Mouse (Mus musculus) kidney, embryonic 16.5 days (tissue): ENCODE data around the gene Enpp6. TPM values are rescaled to one million over a fixed set of nuclear protein-coding genes. Genes with fewer than 3 reads are reported as not detected.
A peak's percentile ranks its signal among the peaks of the same experiment; 100 is the strongest.

Experiments used
- ATAC-seq: fragments of 200-750 bp; cut with Nextera tagmentation; 2 replicates; pipeline ENCODE4 v1.8.0; 2017; ENCODE audit warnings: moderate TSS enrichment; ENCODE audit not compliant: low FRiP score, low TSS enrichment
- H3K27ac ChIP-seq: fragments of 300-500 bp; sonication (generic); 2 replicates; pipeline ENCODE4 v1.5.1; 2014; ENCODE audit warnings: low read length
- H3K27me3 ChIP-seq: fragments of 300-500 bp; sonication (generic); 2 replicates; pipeline ENCODE4 v1.6.1; 2014; ENCODE audit warnings: low read length, control low read depth, mixed read lengths; ENCODE audit not compliant: insufficient read depth
- H3K36me3 ChIP-seq: fragments of 300-500 bp; sonication (generic); 2 replicates; pipeline ENCODE4 v1.6.1; 2014; ENCODE audit warnings: low read length, control low read depth, mixed read lengths; ENCODE audit not compliant: insufficient read depth
- H3K4me1 ChIP-seq: fragments of 300-500 bp; sonication (generic); 2 replicates; pipeline ENCODE4 v1.6.1; 2014; ENCODE audit warnings: low read length, control low read depth, mixed read lengths; ENCODE audit not compliant: insufficient read depth
- H3K4me2 ChIP-seq: fragments of 300-500 bp; sonication (generic); replicated peaks from 2 replicates; pipeline ENCODE4 v1.6.1; 2014; ENCODE audit warnings: low read depth, low read length
- H3K4me3 ChIP-seq: fragments of 300-500 bp; sonication (generic); 2 replicates; pipeline ENCODE4 v1.5.1; 2014; ENCODE audit warnings: mild to moderate bottlenecking, low read length
- H3K9ac ChIP-seq: fragments of 300-500 bp; sonication (generic); replicated peaks from 2 replicates; pipeline ENCODE4 v1.6.1; 2014; ENCODE audit warnings: low read length
- H3K9me3 ChIP-seq: fragments of 300-500 bp; sonication (generic); 2 replicates; pipeline ENCODE4 v1.6.1; 2016; ENCODE audit warnings: low read length, control low read depth
- WGBS: fragments of 180-500 bp; shearing (Covaris S2); extraction: QIAGEN DNeasy Blood & Tissue Kit; methylation state at CpG from one replicate; pipeline ENCODE4 v1.1.7; 2014; 5-methylcytosine and 5-hydroxymethylcytosine counted together
- polyA plus RNA-seq: library from polyadenylated mRNA; unstranded; fragments of >200 nt; fragmentation: Nextera tagmentation; extraction: Ambion mirVana; gene quantifications from 2 replicates; pipeline ENCODE4 v1.2.1, GENCODE M21; 2015

Enpp6 gene
- polyA plus RNA-seq, 1 experiment from 2014 or later: 2.5 TPM

DNA sequence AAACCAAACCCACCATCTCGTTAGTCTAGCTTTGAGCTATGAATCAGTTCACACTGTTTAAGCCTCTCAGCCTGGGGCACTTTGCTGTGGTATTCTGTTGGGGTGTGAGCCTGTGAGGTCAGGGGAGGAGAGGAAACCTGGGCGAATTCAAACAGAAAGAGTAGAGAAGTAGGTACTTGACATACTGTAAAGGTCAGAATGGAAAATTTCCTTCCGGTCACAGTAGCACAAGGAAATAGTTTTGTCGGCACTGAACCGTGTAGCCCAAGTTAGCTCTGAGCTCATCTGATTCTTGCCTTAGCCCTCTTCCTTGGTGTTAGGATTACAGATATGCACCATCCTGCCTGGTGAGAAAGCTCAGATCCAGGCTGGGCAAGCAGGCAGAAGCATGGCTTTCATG is 4.4 kb downstream of the Enpp6 start:
- Histone ChIP-seq H3K9me3 (no peaks in the 10 kb centered on the region), H3K27me3 (no peaks in the 10 kb centered on the region), H3K36me3 (no peaks in the 10 kb centered on the region), H3K4me3 (no peak overlapping the region), H3K9ac (no peak overlapping the region), H3K27ac (no peak overlapping the region), H3K4me1 (no peaks in the 10 kb centered on the region), H3K4me2 (no peak overlapping the region)
- WGBS: 55% methylated on average over 5 of the region's 5 CpGs
- ATAC-seq: no peak

DNA sequence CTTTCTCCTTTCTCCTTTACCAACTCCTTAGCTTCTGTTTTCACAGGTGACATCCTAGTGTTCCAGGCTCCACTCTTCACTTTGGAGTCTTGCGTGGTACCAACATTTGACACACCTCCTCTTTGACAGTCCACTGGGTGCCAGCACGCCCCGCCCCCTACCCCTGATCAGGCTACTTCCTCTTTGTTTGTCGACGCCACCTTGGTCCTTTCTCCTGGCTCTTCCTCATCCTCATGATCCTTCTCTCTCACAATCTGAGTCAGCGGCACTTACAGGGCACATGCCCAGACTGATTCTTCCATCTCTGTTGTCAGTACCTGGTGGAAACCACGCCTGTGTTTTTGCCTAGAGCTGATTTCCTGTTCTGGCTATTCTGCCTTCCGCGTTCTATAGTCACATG is 5.9 kb downstream of the Enpp6 start:
- H3K4me3 ChIP-seq: no peak overlapping the region

DNA sequence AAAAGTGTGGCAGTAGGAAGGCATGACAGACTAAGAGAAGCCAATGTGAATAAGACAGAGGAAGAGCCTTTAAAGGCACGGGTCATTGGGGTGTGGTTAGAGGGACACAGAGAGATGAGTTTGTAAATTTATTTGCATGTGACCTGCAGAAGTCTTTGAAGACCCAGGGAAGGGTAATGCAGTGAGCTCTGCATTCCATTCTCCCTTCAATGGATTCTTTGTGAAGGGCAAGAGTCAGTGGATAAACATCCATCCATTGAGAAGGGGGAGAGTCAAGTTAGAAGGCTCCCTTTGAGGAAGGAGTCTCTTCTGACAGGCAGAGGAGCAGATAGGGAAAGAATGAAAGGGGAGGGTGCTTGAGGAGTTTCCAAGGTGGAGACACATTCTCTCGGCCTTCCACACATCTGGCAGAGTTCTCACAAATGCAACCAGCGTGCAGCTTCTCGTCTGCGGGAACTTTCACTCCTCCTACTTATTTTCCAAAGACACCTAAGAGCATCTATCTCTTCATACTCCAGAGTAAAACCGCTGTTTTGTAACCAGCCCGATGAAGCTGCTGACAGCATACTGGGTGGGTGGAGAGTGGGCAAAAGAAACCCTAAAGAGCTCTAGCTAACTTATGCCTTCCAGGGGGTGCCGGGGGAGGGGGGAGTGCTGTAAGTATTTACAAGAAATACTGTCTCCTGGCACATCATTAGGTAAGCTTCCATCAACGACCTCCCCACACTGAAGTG is 9.4 kb downstream of the Enpp6 start:
- no peak overlapping the region for H3K27ac ChIP-seq
- no peaks in the 10 kb centered on the region for H3K36me3 ChIP-seq
- H3K4me3 ChIP-seq: no peak overlapping the region
- no peaks in the 10 kb centered on the region for H3K9me3 ChIP-seq
- WGBS: 64% methylated on average over 9 of the region's 9 CpGs
- H3K9ac ChIP-seq: no peak overlapping the region
- no peaks in the 10 kb centered on the region for H3K4me1 ChIP-seq
- no peaks in the 10 kb centered on the region for H3K27me3 ChIP-seq
- no peak for ATAC-seq
- no peak overlapping the region for H3K4me2 ChIP-seq

More for the DNA sequence above, 5.9 kb downstream of the Enpp6 start:
- no peaks in the 10 kb centered on the region for H3K9me3 ChIP-seq
- no peaks in the 10 kb centered on the region for H3K4me1 ChIP-seq
- H3K27me3 ChIP-seq: no peaks in the 10 kb centered on the region
- H3K9ac ChIP-seq: no peak overlapping the region
- no peak overlapping the region for H3K27ac ChIP-seq
- H3K36me3 ChIP-seq: no peaks in the 10 kb centered on the region
- H3K4me2 ChIP-seq: no peak overlapping the region
- ATAC-seq: no peak
- 92% methylated on average over 9 of the region's 9 CpGs for WGBS

DNA sequence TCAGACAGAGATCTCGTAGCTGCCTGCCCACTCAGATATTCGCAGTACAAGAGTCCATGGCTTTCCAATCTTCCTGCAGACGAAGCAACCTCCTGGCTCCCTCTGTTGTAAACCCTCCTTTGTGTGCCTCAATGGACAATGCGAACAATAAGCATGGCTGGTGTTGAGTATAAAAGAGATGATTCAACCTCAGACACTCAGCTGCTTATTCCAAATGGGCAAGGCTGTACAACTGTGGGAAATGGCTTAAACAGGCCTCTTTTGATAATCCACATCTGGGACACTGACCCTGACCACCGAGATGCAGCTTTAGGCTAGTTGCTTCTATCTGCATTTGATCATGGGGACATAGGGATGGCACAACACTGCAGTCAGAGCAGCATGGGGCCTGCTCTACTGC is 19.0 kb downstream of the Enpp6 start:
- Histone ChIP-seq H3K36me3 (no peaks in the 10 kb centered on the region), H3K4me3 (no peak overlapping the region), H3K9ac (no peak overlapping the region), H3K9me3 (no peaks in the 10 kb centered on the region), H3K27me3 (no peaks in the 10 kb centered on the region), H3K4me1 (peaks cover 4% of the 10 kb centered on the region; the same call in 1 of the 2 replicates), H3K4me2 (no peak overlapping the region), H3K27ac (no peak overlapping the region)
- WGBS: 86% methylated on average over 5 of the region's 5 CpGs
- ATAC-seq: no peak

DNA sequence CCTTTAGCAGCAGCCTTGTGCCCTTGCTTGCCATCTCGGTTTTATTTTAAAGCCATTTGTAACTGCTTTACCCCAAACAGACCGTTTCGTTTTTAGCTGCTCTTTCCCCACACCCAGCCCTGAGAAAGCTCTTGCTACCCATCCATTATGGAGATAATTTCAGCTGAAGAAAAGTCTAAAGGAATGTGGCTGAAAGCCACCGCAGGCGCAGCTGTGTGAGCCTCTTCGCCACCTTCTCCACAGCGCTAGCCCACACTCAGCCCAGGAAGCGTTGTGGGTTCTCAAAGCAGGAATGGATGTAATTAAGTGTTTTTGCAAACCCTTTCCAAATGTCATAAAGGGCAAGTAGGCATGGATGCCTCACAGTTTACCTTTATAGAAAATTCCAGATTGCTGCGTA is 20.1 kb downstream of the Enpp6 start:
- Histone ChIP-seq H3K4me1 (peaks cover 4% of the 10 kb centered on the region; the same call in 1 of the 2 replicates), H3K36me3 (no peaks in the 10 kb centered on the region), H3K4me3 (no peak overlapping the region), H3K9ac (no peak overlapping the region), H3K4me2 (no peak overlapping the region), H3K9me3 (no peaks in the 10 kb centered on the region), H3K27ac (no peak overlapping the region), H3K27me3 (no peaks in the 10 kb centered on the region)
- no peak for ATAC-seq
- WGBS: 75% methylated on average over 9 of the region's 9 CpGs

DNA sequence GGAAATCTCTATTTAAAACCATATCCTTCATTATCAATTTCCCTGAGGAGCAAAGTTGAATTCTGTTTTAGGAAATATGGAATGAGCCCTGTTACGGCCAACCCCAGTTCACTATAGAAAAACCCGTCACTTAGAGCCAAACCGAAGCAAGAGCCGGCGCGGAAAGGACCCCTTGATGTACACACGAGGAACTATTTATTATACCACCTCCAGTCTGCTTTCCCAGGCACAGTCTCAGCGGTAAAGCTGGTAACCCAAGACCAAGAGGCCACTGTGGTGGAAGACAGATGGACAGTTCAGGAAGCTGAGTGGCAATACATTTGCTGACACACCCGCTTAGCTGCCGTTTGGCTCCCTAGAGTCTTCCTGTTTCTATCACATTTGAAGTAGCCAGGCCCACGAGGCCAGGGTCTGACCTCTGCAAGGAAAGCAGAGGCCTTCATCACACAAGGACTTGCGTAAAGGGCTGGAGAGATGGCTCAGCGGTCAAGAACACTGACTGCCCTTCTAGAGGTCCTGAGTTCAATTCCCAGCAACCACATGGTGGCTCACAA is 21.6 kb downstream of the Enpp6 start:
- no peak for ATAC-seq
- no peak overlapping the region for H3K9ac ChIP-seq
- no peak overlapping the region for H3K4me3 ChIP-seq
- 39% methylated on average over 13 of the region's 13 CpGs for WGBS
- no peaks in the 10 kb centered on the region for H3K9me3 ChIP-seq
- H3K27ac ChIP-seq: 0 out of 2 replicates have a peak overlapping the region, but pooled peaks have one; percentile 14
- no peak overlapping the region for H3K4me2 ChIP-seq
- H3K36me3 ChIP-seq: no peaks in the 10 kb centered on the region
- H3K4me1 ChIP-seq: peaks cover 4% of the 10 kb centered on the region; the same call in 1 of the 2 replicates
- H3K27me3 ChIP-seq: no peaks in the 10 kb centered on the region

DNA sequence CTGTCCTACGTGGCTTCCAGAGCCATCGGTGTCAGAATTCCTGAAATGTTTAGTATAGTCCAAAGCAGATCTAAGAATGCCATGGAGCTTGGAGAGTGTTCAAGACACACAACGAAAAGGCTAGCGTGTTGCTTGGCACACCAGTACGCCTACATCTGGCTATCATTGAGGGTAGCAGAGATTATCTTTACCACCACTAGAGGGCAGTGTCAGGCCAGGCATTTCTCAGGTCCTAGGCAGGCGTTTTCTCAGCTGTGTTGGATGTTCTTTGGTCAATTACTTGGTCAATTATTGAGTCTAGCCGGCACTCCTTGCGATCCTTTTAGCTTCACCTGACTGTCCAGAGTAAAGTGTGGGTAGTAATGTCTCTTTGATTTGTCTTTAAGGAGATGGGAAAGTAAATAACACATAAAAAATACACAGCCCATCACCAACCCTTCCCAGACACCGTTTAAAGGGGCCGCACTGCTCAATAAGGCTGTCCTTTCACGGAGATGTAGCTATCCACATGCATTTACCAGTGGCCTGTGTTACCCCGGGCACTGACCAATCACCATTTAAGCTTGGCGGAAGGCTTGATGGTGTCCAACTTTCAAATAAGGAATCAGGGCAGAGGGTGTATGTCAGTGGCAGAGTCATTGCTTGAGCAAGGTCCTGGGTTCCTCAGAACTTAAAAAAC is 29.7 kb downstream of the Enpp6 start:
- no peak overlapping the region for H3K27ac ChIP-seq
- no peak overlapping the region for H3K9ac ChIP-seq
- H3K4me3 ChIP-seq: no peak overlapping the region
- H3K36me3 ChIP-seq: no peaks in the 10 kb centered on the region
- ATAC-seq: peak; percentile 77; the same call in 1 of the 2 replicates
- no peaks in the 10 kb centered on the region for H3K9me3 ChIP-seq
- H3K4me2 ChIP-seq: no peak overlapping the region
- H3K4me1 ChIP-seq: no peaks in the 10 kb centered on the region
- WGBS: 38% methylated on average over 13 of the region's 13 CpGs
- peaks cover 11% of the 10 kb centered on the region; the same call in 1 of the 2 replicates for H3K27me3 ChIP-seq

DNA sequence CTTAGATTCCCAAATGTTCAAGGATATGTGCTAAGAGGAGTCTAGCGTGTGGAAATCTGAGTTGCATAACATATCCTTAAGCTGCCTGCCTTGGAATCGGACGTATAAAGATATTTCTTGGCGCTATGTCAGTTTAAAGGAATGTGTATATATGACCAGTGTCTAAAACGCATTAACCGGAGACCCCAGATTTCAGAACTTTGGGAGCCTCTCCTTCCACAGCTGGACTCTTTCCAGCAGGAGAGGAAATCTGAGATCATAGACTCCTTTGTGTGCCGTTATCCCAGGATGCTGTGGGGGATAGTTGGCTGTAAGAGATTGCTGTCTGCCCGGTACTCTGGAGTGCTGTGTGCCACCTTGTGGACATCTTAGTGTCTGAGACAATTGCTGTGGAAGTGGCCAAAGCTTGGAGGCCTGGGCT is 34.5 kb downstream of the Enpp6 start:
- 45% methylated on average over 8 of the region's 8 CpGs for WGBS
- Histone ChIP-seq H3K4me1 (no peaks in the 10 kb centered on the region), H3K9me3 (no peaks in the 10 kb centered on the region), H3K36me3 (no peaks in the 10 kb centered on the region), H3K27me3 (no peaks in the 10 kb centered on the region), H3K9ac (no peak overlapping the region), H3K4me2 (no peak overlapping the region), H3K27ac (no peak overlapping the region), H3K4me3 (no peak overlapping the region)
- ATAC-seq: peak; percentile 42; the same call in 1 of the 2 replicates

DNA sequence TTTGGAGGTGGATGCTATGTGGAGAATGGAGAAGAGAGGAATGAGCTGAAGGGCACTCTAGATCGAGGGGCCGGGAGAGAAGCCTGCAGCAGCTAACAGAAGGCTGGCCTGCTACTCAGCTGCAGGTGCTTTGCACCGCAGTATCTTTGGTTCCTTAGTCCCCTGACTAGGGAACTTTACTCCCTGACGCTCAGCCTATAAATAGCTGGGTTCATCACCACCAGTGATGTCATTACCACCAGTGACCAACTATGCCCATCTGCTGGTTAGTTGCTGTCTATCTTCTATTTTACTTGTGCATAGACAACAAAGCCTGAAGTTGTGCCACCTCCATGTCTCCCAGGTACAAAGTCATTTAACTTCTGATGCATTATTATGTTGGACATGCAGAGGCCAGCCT is 37.9 kb downstream of the Enpp6 start:
- H3K9me3 ChIP-seq: no peaks in the 10 kb centered on the region
- H3K4me3 ChIP-seq: no peak overlapping the region
- ATAC-seq: no peak
- no peaks in the 10 kb centered on the region for H3K27me3 ChIP-seq
- no peak overlapping the region for H3K9ac ChIP-seq
- H3K27ac ChIP-seq: no peak overlapping the region
- no peaks in the 10 kb centered on the region for H3K4me1 ChIP-seq
- no peak overlapping the region for H3K4me2 ChIP-seq
- WGBS: 94% methylated on average over 4 of the region's 4 CpGs
- no peaks in the 10 kb centered on the region for H3K36me3 ChIP-seq
